Mouse (Mus musculus) ES-Bruce4 (cell line): Measurements from ENCODE around the gene Snx32.

Experiments used
- CTCF ChIP-seq: IDR thresholded peaks from one replicate; pipeline ENCODE4 v1.8.1; 2011; ENCODE audit warnings: low read depth, low read length
- EP300 ChIP-seq: IDR thresholded peaks from 2 replicates; pipeline ENCODE4 v1.6.1; 2011; ENCODE audit warnings: low read depth, low read length; ENCODE audit not compliant: insufficient read depth

DNA sequence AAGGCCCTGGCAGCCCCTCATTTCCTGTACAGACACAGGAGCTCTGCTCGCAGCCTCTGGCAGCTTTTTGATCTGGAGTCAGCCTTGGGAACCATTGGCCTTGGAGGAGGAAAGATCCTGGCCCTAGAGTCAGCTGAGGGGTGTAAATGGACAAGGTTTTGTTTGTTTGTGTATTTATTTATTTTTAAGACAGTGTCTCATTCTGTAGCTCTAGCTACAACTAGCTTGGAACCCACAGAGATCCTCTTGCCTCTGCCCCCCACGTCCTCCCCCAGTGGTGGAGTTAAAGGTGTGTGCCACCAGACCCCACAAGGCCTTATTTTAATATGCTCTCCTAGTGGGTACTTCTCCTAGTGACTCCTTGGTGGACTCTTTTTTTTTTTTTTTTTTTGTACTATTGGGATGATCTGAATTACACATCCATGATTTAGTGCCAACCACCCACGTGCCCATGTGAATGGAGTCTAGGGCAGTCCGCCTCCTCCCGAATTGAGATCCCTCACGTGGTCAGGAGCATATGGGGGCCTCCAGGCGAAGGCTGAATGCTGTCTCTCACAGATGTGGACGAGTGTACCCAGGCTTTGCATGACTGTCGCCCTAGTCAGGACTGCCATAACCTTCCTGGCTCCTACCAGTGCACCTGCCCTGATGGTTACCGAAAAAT lies 33.2 kb downstream of the Snx32 start:
- TF ChIP-seq EP300 = no peak
- no peak for TF ChIP-seq CTCF
